Mouse (Mus musculus): ENCODE measurements around the gene Slc38a5. TPM values are rescaled to one million over a fixed set of nuclear protein-coding genes. Genes with fewer than 3 reads are reported as not detected.
A peak's percentile ranks its signal among the peaks of the same experiment; 100 is the strongest.
"Not testable (repeated sequence)": the region's sequence is repeated elsewhere in the genome, so short reads cannot be mapped to it uniquely, and the experiment has no call there.

The Slc38a5 gene
- polyA plus RNA-seq, 1 experiment from 2014 or later: 0.53 TPM

GRCm38 (mm10) chrX:8252334-8253285 lies 18.3 kb upstream of the Slc38a5 start, which contains the start of gene Ftsj1:
TSS of gene Ftsj1 (minus strand) at chrX:8252406.
- Histone ChIP-seq H3K4me2 (peak within 1 kb of the TSS; percentile 63), H3K36me3 (no peaks in the 10 kb centered on the region), H3K9ac (peak within 1 kb of the TSS; percentile 74), H3K27ac (peak within 1 kb of the TSS; percentile 68; the same call in 1 of the 2 replicates), H3K9me3 (no peaks in the 10 kb centered on the region), H3K4me1 (peaks cover 4% of the 10 kb centered on the region; the same call in 1 of the 2 replicates), H3K4me3 (peak within 1 kb of the TSS; percentile 58), H3K27me3 (no peaks in the 10 kb centered on the region)
- ATAC-seq (ENCODE audit: insufficient number of reproducible peaks, insufficient read depth, low FRiP score, low TSS enrichment, low read depth): peak; percentile 87
- WGBS: 16% methylated on average over 45 of the region's 45 CpGs

DNA sequence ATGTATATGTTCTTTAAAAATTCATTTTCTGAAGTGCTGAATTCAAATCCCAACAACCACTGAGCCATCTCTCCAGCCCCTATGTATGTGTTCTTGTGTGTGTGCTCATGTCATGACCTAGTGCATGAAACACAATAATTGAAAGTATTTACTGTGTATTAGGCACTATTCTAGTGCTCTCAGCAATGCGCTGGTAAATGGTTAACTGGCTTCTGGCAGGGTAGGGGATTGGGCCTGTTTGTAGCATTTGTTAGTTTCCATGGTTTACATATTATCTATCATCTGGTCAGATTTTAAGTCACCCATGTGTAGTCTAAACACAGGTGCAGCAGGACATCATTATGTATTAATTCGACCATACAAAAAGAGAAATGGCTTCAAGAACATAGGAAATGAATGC lies 17.2 kb upstream of the Slc38a5 start:
- Histone ChIP-seq H3K4me1 (peaks cover 4% of the 10 kb centered on the region; the same call in 1 of the 2 replicates), H3K4me3 (no peak overlapping the region), H3K4me2 (no peak overlapping the region), H3K9me3 (no peaks in the 10 kb centered on the region), H3K36me3 (no peaks in the 10 kb centered on the region), H3K27ac (no peak overlapping the region), H3K27me3 (no peaks in the 10 kb centered on the region), H3K9ac (no peak overlapping the region)
- WGBS: 86% methylated on average over 2 of the region's 2 CpGs
- no peak for ATAC-seq (ENCODE audit: insufficient number of reproducible peaks, insufficient read depth, low FRiP score, low TSS enrichment, low read depth)

- peaks cover 4% of the 10 kb centered on the region; the same call in 1 of the 2 replicates for H3K4me1 ChIP-seq
- no peak for ATAC-seq (ENCODE audit: insufficient number of reproducible peaks, insufficient read depth, low FRiP score, low TSS enrichment, low read depth)
- no peak overlapping the region for H3K4me3 ChIP-seq
- no peak overlapping the region for H3K27ac ChIP-seq
- no peaks in the 10 kb centered on the region for H3K9me3 ChIP-seq
- H3K9ac ChIP-seq: no peak overlapping the region
- H3K4me2 ChIP-seq: no peak overlapping the region
- no peaks in the 10 kb centered on the region for H3K27me3 ChIP-seq
- WGBS: 49% methylated on average over 3 of the region's 6 CpGs
- H3K36me3 ChIP-seq: no peaks in the 10 kb centered on the region
These were observed 15.1 kb upstream of the Slc38a5 start for GRCm38 (mm10) chrX:8255807-8256206.

- Histone ChIP-seq H3K27ac (no peak overlapping the region), H3K4me2 (no peak overlapping the region), H3K4me3 (no peak overlapping the region), H3K36me3 (no peaks in the 10 kb centered on the region), H3K4me1 (no peaks in the 10 kb centered on the region), H3K9me3 (no peaks in the 10 kb centered on the region), H3K27me3 (no peaks in the 10 kb centered on the region), H3K9ac (no peak overlapping the region)
- WGBS: 91% methylated on average over 12 of the region's 12 CpGs
- no peak for ATAC-seq (ENCODE audit: insufficient number of reproducible peaks, insufficient read depth, low FRiP score, low TSS enrichment, low read depth)
These were observed 11.5 kb upstream of the Slc38a5 start for GRCm38 (mm10) chrX:8259478-8259877.

DNA sequence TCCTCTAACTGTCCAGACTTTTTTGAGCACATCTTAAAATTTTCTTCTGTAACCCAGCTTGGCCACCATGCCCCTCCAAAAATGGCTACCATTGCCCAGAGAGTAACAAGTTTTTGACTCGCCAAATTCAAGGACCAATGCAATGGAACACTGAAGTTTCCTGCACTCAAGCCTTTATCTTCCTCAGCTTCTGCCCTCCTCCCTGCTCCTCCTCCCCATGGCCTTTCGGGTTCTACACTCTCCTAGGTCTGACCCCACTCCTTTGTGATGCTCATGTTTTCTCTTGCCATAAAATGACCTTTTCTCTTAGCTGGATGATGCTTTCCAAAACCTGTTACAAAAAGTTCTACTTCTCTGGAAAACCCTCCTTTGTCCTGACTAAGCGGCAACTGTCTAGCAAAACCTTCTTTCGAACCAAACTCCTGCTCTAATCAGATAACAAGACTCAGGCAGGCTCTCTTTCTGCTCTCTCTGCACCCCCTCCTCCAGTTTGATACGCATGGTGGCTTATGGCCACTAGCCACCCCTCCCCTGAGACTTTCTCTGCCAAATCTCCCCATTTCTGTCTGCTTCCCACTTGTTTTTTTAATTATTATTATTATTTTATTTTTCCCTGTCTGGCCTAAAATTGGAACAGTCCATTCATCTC lies 7.7 kb upstream of the Slc38a5 start:
- Histone ChIP-seq H3K27me3 (no peaks in the 10 kb centered on the region), H3K27ac (no peak overlapping the region), H3K4me3 (no peak overlapping the region), H3K4me2 (no peak overlapping the region), H3K9me3 (no peaks in the 10 kb centered on the region), H3K4me1 (no peaks in the 10 kb centered on the region), H3K36me3 (no peaks in the 10 kb centered on the region), H3K9ac (no peak overlapping the region)
- no peak for ATAC-seq (ENCODE audit: insufficient number of reproducible peaks, insufficient read depth, low FRiP score, low TSS enrichment, low read depth)
- WGBS: 77% methylated on average over 5 of the region's 5 CpGs

DNA sequence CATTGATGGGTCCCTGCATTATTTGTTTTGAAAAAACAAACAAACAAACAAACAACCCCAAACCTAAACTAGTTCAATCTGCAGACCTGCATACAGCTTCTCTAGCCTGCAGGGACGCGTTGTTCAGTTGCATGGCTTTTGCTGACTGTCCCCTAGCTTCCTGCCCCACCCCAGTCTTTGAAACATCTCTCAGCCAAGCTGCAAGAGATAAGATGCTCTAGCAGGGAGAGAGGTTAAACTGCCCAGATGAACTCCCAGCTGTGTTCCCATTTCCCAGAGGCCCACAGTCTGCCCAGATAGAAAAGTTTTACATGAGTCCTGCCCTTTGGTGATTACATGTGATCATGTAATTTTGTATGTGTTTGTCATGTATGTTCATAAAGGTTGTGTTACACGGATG lies 6.7 kb upstream of the Slc38a5 start:
- 88% methylated on average over 3 of the region's 3 CpGs for WGBS
- no peaks in the 10 kb centered on the region for H3K4me1 ChIP-seq
- H3K27me3 ChIP-seq: no peaks in the 10 kb centered on the region

GRCm38 (mm10) chrX:8272000-8272399 lies 1.1 kb downstream of the Slc38a5 start:
- Histone ChIP-seq H3K4me1 (no peaks in the 10 kb centered on the region), H3K27me3 (peaks cover 21% of the 10 kb centered on the region), H3K27ac (no peak overlapping the region), H3K4me2 (peak overlapping the region; percentile 37), H3K9me3 (no peaks in the 10 kb centered on the region), H3K4me3 (no peak overlapping the region; the same call in 1 of the 2 replicates), H3K36me3 (no peaks in the 10 kb centered on the region), H3K9ac (no peak overlapping the region)
- 34% methylated on average over 9 of the region's 10 CpGs for WGBS
- no peak for ATAC-seq (ENCODE audit: insufficient number of reproducible peaks, insufficient read depth, low FRiP score, low TSS enrichment, low read depth)

More for the DNA sequence above, 6.7 kb upstream of the Slc38a5 start:
- Histone ChIP-seq H3K4me3 (no peak overlapping the region), H3K4me2 (no peak overlapping the region), H3K9me3 (no peaks in the 10 kb centered on the region), H3K27ac (no peak overlapping the region), H3K36me3 (no peaks in the 10 kb centered on the region), H3K9ac (no peak overlapping the region)
- ATAC-seq (ENCODE audit: insufficient number of reproducible peaks, insufficient read depth, low FRiP score, low TSS enrichment, low read depth): no peak

DNA sequence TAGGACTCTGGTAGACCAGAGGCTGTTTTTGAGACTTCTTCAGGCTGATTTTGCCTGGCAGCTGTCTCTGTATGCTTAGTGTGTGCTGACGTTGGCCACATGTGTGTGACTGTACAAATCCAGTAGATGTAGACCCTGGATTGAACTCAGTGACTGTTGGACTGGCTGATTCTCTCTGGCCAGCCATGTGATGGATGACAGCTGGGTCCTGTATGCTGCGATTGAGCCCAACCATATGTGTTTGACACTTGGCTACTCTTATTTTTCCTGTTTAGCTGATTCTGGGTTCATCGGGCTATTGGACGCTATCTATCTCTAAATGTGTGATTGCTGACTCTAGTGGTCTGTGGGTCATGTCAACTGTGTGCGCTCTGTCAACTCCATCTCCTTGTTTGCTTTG lies 3.1 kb downstream of the Slc38a5 start:
- H3K9me3 ChIP-seq: no peaks in the 10 kb centered on the region
- ATAC-seq (ENCODE audit: insufficient number of reproducible peaks, insufficient read depth, low FRiP score, low TSS enrichment, low read depth): no peak
- no peak overlapping the region for H3K27ac ChIP-seq
- no peak overlapping the region for H3K4me3 ChIP-seq
- H3K36me3 ChIP-seq: no peaks in the 10 kb centered on the region
- H3K9ac ChIP-seq: no peak overlapping the region
- peaks cover 21% of the 10 kb centered on the region for H3K27me3 ChIP-seq
- no peaks in the 10 kb centered on the region for H3K4me1 ChIP-seq
- 89% methylated on average over 5 of the region's 5 CpGs for WGBS
- H3K4me2 ChIP-seq: no peak overlapping the region

- H3K9ac ChIP-seq: no peak overlapping the region
- WGBS: 73% methylated on average over 5 of the region's 5 CpGs
- H3K4me2 ChIP-seq: no peak overlapping the region
- H3K27ac ChIP-seq: no peak overlapping the region
- H3K4me1 ChIP-seq: no peaks in the 10 kb centered on the region
- no peak for ATAC-seq (ENCODE audit: insufficient number of reproducible peaks, insufficient read depth, low FRiP score, low TSS enrichment, low read depth)
- H3K27me3 ChIP-seq: no peaks in the 10 kb centered on the region
- H3K4me3 ChIP-seq: no peak overlapping the region
- no peaks in the 10 kb centered on the region for H3K36me3 ChIP-seq
- no peaks in the 10 kb centered on the region for H3K9me3 ChIP-seq
These were observed 17.7 kb downstream of the Slc38a5 start for GRCm38 (mm10) chrX:8288621-8289020.

DNA sequence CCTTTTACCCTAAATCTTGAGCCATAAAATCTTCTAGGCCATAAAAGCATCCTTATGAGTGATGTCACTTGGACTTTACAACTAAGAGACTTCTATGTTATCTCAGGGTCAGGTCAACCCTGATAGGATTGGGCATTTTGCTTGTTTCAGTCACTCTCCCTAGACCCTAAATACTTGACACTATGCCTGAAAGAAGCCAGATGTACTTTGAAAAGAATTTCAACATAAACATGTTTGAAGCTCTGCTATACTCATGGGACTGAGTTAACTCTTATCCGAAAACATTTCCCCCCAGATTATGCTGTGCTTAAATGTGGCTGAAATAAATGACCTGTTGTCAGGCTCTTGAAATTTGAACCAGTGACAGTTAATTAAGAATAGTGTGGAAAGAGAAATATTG lies 38.4 kb downstream of the Slc38a5 start:
- Histone ChIP-seq H3K4me1 (no peaks in the 10 kb centered on the region), H3K36me3 (no peaks in the 10 kb centered on the region), H3K27ac (no peak overlapping the region), H3K4me2 (no peak overlapping the region), H3K9ac (no peak overlapping the region), H3K27me3 (no peaks in the 10 kb centered on the region), H3K9me3 (no peaks in the 10 kb centered on the region), H3K4me3 (no peak overlapping the region)
- no peak for ATAC-seq (ENCODE audit: insufficient number of reproducible peaks, insufficient read depth, low FRiP score, low TSS enrichment, low read depth)
- WGBS: 86% methylated on average over 1 of the region's 1 CpGs

DNA sequence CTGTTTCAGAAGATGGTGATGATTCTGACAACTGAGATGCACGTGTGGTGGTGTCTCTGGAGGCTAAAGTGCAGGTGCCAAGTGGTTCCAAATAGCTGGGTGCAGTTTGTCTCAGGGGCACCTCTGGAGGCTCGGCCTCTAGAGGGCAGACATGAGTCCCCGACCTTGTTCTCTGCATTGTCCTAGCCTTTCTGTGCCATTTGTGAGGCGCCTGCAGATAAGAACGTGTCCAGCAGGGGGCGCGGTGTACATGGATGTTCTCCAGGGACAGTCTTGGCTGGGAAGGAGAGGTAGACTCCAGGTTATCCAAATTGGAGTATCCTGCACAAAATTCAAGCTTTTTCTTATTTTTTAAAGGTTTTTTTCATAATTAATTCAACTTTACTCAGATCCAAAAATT lies 44.0 kb downstream of the Slc38a5 start:
- not testable (repeated sequence) for H3K36me3 ChIP-seq; H3K27ac ChIP-seq; H3K4me1 ChIP-seq; H3K4me2 ChIP-seq; H3K9ac ChIP-seq; H3K27me3 ChIP-seq; H3K9me3 ChIP-seq; ATAC-seq (ENCODE audit: insufficient number of reproducible peaks, insufficient read depth, low FRiP score, low TSS enrichment, low read depth); H3K4me3 ChIP-seq
- WGBS: 13% methylated on average over 7 of the region's 7 CpGs

DNA sequence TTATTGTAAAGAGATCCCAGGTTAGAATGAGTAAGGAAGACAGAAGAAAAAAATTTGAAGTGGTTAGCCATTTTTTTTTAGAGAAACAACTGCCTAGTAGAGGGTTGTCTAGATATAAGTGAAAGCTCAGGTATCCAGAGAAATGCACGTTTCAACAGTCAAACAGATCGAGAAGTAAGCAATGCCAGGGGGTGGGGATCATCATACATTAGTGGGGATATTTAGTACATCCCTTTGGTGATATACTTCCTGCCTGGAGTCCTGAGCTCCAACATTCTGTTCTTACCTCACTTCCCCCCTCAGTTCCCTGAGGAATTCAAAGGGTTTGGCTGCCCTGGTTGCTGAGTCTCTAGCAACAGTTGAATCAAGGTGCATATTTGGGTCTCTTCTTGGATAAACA lies 56.2 kb downstream of the Slc38a5 start, which contains the start of gene Ssxb10:
Gene Ssxb10 (plus strand): TSS at position 301 of the 400 bp plus-strand sequence.
- Histone ChIP-seq H3K27ac (no peak within 1 kb of the TSS), H3K4me2 (no peak within 1 kb of the TSS), H3K9ac (no peak within 1 kb of the TSS), H3K4me3 (no peak within 1 kb of the TSS), H3K9me3 (peaks cover 13% of the 10 kb centered on the region), H3K4me1 (no peaks in the 10 kb centered on the region), H3K27me3 (no peaks in the 10 kb centered on the region), H3K36me3 (no peaks in the 10 kb centered on the region)
- no peak for ATAC-seq (ENCODE audit: insufficient number of reproducible peaks, insufficient read depth, low FRiP score, low TSS enrichment, low read depth)
- 44% methylated on average over 2 of the region's 2 CpGs for WGBS
